Comparison of ENCODE assay signal across 16 mouse cellular contexts in the genomic region with DNA sequence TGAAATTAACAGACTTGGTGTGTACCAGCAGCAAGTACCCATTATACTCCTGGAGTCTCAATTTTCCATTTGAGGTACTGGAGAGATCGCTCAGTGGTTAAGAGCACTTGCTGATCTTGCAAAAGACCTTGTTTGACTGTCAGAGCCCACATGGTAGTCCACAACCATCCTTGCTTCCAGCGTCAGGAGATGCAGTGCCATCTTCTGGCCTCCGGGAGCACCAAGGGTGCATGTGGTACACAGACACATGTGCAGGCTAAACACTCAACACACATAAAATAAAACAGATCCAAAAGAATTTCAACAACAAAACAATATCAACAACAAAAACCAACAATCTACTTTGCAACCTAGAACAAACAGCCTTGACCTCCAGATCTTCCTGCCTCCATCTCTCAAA. TPM values are rescaled to one million over a fixed set of nuclear protein-coding genes. Genes with fewer than 3 reads are reported as not detected.
DNase-seq lines count a peak whose midpoint lies in the region; ATAC-seq and TF ChIP-seq lines count a peak whose summit lies in the region.
"Had no signal": no experiment of that assay in that cellular context is flagged by ENCODE, and none has a peak within 500 bp of the region (broad histone marks: within the 10 kb centered on the region; RNA-seq: fewer than 3 reads in every experiment).

No protein-coding gene starts in this region.

- H3K27me3 ChIP-seq in liver, postnatal 0 days (ENCODE audit: insufficient read depth, low read length), result no peaks in the 10 kb centered on the region
- peaks cover 12% of the 10 kb centered on the region; the same call in 1 of the 2 replicates for H3K27me3 ChIP-seq in liver, embryonic 12.5 days (replicated peaks)
- H3K27me3 ChIP-seq in E14TG2a.4 (ENCODE audit: insufficient read depth, low read length), result peaks cover 26% of the 10 kb centered on the region
- H3K27me3 ChIP-seq in limb, embryonic 10.5 days (ENCODE audit: low read depth, poor library complexity, severe bottlenecking), result peaks cover 4% of the 10 kb centered on the region; the same call in 1 of the 2 replicates
- H3K27me3 ChIP-seq: hindbrain, embryonic 15.5 days; limb, embryonic 15.5 days had no signal

- H3K36me3 ChIP-seq in liver, postnatal 0 days (replicated peaks; ENCODE audit: insufficient read depth, low read length), result no peaks in the 10 kb centered on the region
- no peaks in the 10 kb centered on the region for H3K36me3 ChIP-seq in liver, embryonic 12.5 days
- no peaks in the 10 kb centered on the region for H3K36me3 ChIP-seq in E14TG2a.4 (ENCODE audit: insufficient read depth, low read length)
- H3K36me3 ChIP-seq in limb, embryonic 10.5 days, result no peaks in the 10 kb centered on the region
- H3K36me3 ChIP-seq: heart, embryonic 13.5 days; limb, embryonic 15.5 days had no signal

- intact Hi-C loops in gastrocnemius, adult 2 months (cut with DNase I), result no loop called here

- no peaks in the 10 kb centered on the region for H3K9me3 ChIP-seq in liver, postnatal 0 days (ENCODE audit: low read length)
- no peaks in the 10 kb centered on the region for H3K9me3 ChIP-seq in liver, embryonic 12.5 days (replicated peaks)
- no peaks in the 10 kb centered on the region for H3K9me3 ChIP-seq in E14TG2a.4 (ENCODE audit: low read length)
- no peaks in the 10 kb centered on the region for H3K9me3 ChIP-seq in limb, embryonic 10.5 days (replicated peaks)
- H3K9me3 ChIP-seq: heart, embryonic 13.5 days; hindbrain, embryonic 15.5 days; limb, embryonic 15.5 days had no signal

- no peak overlapping the region for H3K4me3 ChIP-seq in gastrocnemius, adult 2 months
- H3K4me3 ChIP-seq in liver, postnatal 0 days (ENCODE audit: low read depth, low read length), result no peak overlapping the region
- H3K4me3 ChIP-seq in liver, embryonic 12.5 days, result no peak overlapping the region
- no peak overlapping the region for H3K4me3 ChIP-seq in E14TG2a.4 (replicated peaks; ENCODE audit: low read length)
- H3K4me3 ChIP-seq in limb, embryonic 10.5 days, result no peak overlapping the region
- H3K4me3 ChIP-seq: heart, embryonic 13.5 days; hindbrain, embryonic 15.5 days; limb, embryonic 15.5 days; megakaryocyte, embryonic 14.5 days had no signal

- H3K27ac ChIP-seq in gastrocnemius, adult 2 months, result no peak overlapping the region
- no peak overlapping the region for H3K27ac ChIP-seq in liver, postnatal 0 days (ENCODE audit: low read depth)
- no peak overlapping the region for H3K27ac ChIP-seq in liver, embryonic 12.5 days
- no peak overlapping the region for H3K27ac ChIP-seq in limb, embryonic 10.5 days
- H3K27ac ChIP-seq: heart, embryonic 13.5 days; hindbrain, embryonic 15.5 days; limb, embryonic 15.5 days had no signal

- H3K4me1 ChIP-seq in liver, postnatal 0 days (ENCODE audit: insufficient read depth), result no peaks in the 10 kb centered on the region
- H3K4me1 ChIP-seq in liver, embryonic 12.5 days, result no peaks in the 10 kb centered on the region
- H3K4me1 ChIP-seq in E14TG2a.4 (replicated peaks; ENCODE audit: low read depth, low read length), result no peaks in the 10 kb centered on the region
- no peaks in the 10 kb centered on the region for H3K4me1 ChIP-seq in limb, embryonic 10.5 days
- H3K4me1 ChIP-seq: heart, embryonic 13.5 days; hindbrain, embryonic 15.5 days; limb, embryonic 15.5 days had no signal

- peak; percentile 18; the same call in 1 of the 2 replicates for TF ChIP-seq CTCF in gastrocnemius, adult 2 months (IDR thresholded peaks at IDR 0.05)
- peak; percentile 22; the same call in 1 of the 2 replicates for TF ChIP-seq CTCF in liver, postnatal 0 days (IDR thresholded peaks at IDR 0.05; ENCODE audit: low read depth)
- peak; percentile 22 for TF ChIP-seq CTCF in E14TG2a.4 (conservative IDR thresholded peaks at IDR 0.05; ENCODE audit: low read length)
- peak; percentile 31; the same call in 1 of the 2 replicates for TF ChIP-seq CTCF in brain, embryonic 14.5 days (IDR thresholded peaks at IDR 0.05; ENCODE audit: borderline replicate concordance, extremely low read depth, insufficient read depth, insufficient read length)

- 50% methylated on average over 3 of the region's 3 CpGs for WGBS in liver, postnatal 0 days (ENCODE audit: insufficient replicate concordance)
- WGBS in liver, embryonic 12.5 days (ENCODE audit: insufficient replicate concordance), result 43% methylated on average over 3 of the region's 3 CpGs
- WGBS in limb, embryonic 10.5 days, result 62% methylated on average over 3 of the region's 3 CpGs

- no peak overlapping the region for H3K9ac ChIP-seq in liver, postnatal 0 days (replicated peaks)
- no peak overlapping the region for H3K9ac ChIP-seq in liver, embryonic 12.5 days
- H3K9ac ChIP-seq: heart, embryonic 13.5 days; hindbrain, embryonic 15.5 days; limb, embryonic 15.5 days had no signal

- DNase-seq in gastrocnemius, adult 2 months, result no peak
- no peak for DNase-seq in gastrocnemius, adult 18-20 months (ENCODE audit: low spot score)
- no peak for DNase-seq in liver, postnatal 0 days
- DNase-seq in brain, embryonic 14.5 days (ENCODE audit: low read depth), result no peak
- no peak for DNase-seq in spleen, postnatal 14 days (ENCODE audit: low spot score in 2 of 2)
- DNase-seq in limb, embryonic 10.5 days (ENCODE audit: low spot score), result no peak
- DNase-seq: cerebellum, postnatal 14 days; gastrocnemius, postnatal 25 days; right cerebral cortex, postnatal 25 days had no signal

- TF ChIP-seq EP300 in liver, postnatal 0 days (IDR thresholded peaks at IDR 0.05; ENCODE audit: low read depth), result no peak

- no peak for ATAC-seq in liver, postnatal 0 days
- no peak for ATAC-seq in liver, embryonic 12.5 days
- ATAC-seq: forebrain, embryonic 14.5 days had no signal

- no peak for TF ChIP-seq POLR2A in brain, embryonic 14.5 days (IDR thresholded peaks at IDR 0.05; ENCODE audit: borderline replicate concordance, extremely low read depth, insufficient read depth, insufficient read length, poor library complexity, severe bottlenecking)

- H3K4me2 ChIP-seq in liver, postnatal 0 days (ENCODE audit: low read depth, low read length), result no peak overlapping the region
- no peak overlapping the region for H3K4me2 ChIP-seq in liver, embryonic 12.5 days
- H3K4me2 ChIP-seq: heart, embryonic 13.5 days; hindbrain, embryonic 15.5 days; limb, embryonic 15.5 days had no signal

RNA-seq across cellular contexts. Expression of a gene that starts 14.6 kb away (rescaled TPM):
- total RNA-seq in gastrocnemius, adult 2 months (2021), result under 1 TPM in 1 of 2 experiments, not detected in 1; 0.05 TPM
- total RNA-seq in gastrocnemius, adult 18-20 months (2021), result under 1 TPM in 1 of 2 experiments, not detected in 1; 0.07 TPM
- polyA plus RNA-seq in liver, postnatal 0 days (2015; fragmentation: Nextera tagmentation; extraction: Ambion mirVana), result 0.08 and 0.12 TPM in 2 replicates
- 0.16 and 0.19 TPM in 2 replicates for polyA plus RNA-seq in liver, embryonic 12.5 days (2016; fragmentation: Nextera tagmentation; extraction: Ambion mirVana)
- polyA plus RNA-seq in brain, embryonic 14.5 days (2012; rRNA removed), result 21.3 and 23.9 TPM in 2 replicates
- polyA plus RNA-seq in limb, embryonic 10.5 days (2016; fragmentation: Nextera tagmentation; extraction: Ambion mirVana), result 0.83 and 1.9 TPM in 2 replicates

RNA-seq across cellular contexts. Expression of a gene that starts 21.7 kb away (rescaled TPM):
- under 1 TPM in 1 of 2 experiments, not detected in 1; 0.45 TPM for total RNA-seq in gastrocnemius, adult 2 months (2021)
- not detected for total RNA-seq in gastrocnemius, adult 18-20 months (2021)
- 3.8 and 4.3 TPM in 2 replicates for polyA plus RNA-seq in liver, postnatal 0 days (2015; fragmentation: Nextera tagmentation; extraction: Ambion mirVana)
- polyA plus RNA-seq in liver, embryonic 12.5 days (2016; fragmentation: Nextera tagmentation; extraction: Ambion mirVana), result 8.8 and 10.1 TPM in 2 replicates
- 0.05 and 0.15 TPM in 2 replicates for polyA plus RNA-seq in brain, embryonic 14.5 days (2012; rRNA removed)
- polyA plus RNA-seq in limb, embryonic 10.5 days (2016; fragmentation: Nextera tagmentation; extraction: Ambion mirVana), result 0.19 and 0.33 TPM in 2 replicates
- total RNA-seq: gastrocnemius, postnatal 25 days had no signal
